Mouse (Mus musculus) myocyte (in vitro differentiated cells): ENCODE results near the gene Samd4.

Source experiments
- E2F4 ChIP-seq: IDR thresholded peaks from one replicate; pipeline ENCODE4 v1.6.1; 2011; ENCODE audit warnings: mild to moderate bottlenecking, control low read depth, moderate library complexity; ENCODE audit not compliant: insufficient read depth
- MAX ChIP-seq: IDR thresholded peaks from one replicate; pipeline ENCODE4 v1.6.1; 2011; ENCODE audit warnings: low read depth, mild to moderate bottlenecking, control low read depth
- POLR2A ChIP-seq: IDR thresholded peaks from one replicate; pipeline ENCODE4 v1.6.1; 2011; ENCODE audit warnings: low read depth, mild to moderate bottlenecking, control low read depth, moderate library complexity; ENCODE audit not compliant: insufficient read length
- POLR2AphosphoS2 ChIP-seq: IDR thresholded peaks from one replicate; pipeline ENCODE4 v1.6.1; 2011; ENCODE audit warnings: low read depth, control low read depth; ENCODE audit not compliant: insufficient read length
- TCF12 ChIP-seq: IDR thresholded peaks from one replicate; pipeline ENCODE4 v1.6.1; 2011; ENCODE audit warnings: mild to moderate bottlenecking, control low read depth; ENCODE audit not compliant: poor library complexity, insufficient read depth, severe bottlenecking

- TF ChIP-seq MAX (no peak), E2F4 (no peak), POLR2AphosphoS2 (no peak), TCF12 (no peak), POLR2A (no peak)
Measured at GRCm38 (mm10) chr14:46912496-46912895, 29.8 kb downstream of the Samd4 start.
